Mouse (Mus musculus) limb, embryonic 11.5 days (tissue): ENCODE measurements around the gene Preb. TPM values are rescaled to one million over a fixed set of nuclear protein-coding genes. Genes with fewer than 3 reads are reported as not detected.
A peak's percentile ranks its signal among the peaks of the same experiment; 100 is the strongest.

Source experiments
- ATAC-seq: fragments of 200-750 bp; cut with Nextera tagmentation; 2 replicates; pipeline ENCODE4 v1.8.0; 2017; ENCODE audit warnings: low read depth; ENCODE audit not compliant: insufficient number of reproducible peaks, low FRiP score, low TSS enrichment
- DNase-seq: peaks from one replicate; pipeline ENCODE4 v3.0.0-alpha.2; 2015; ENCODE audit warnings: low spot score
- H3K27ac ChIP-seq: fragments of 300-500 bp; sonication (generic); replicated peaks from 2 replicates; pipeline ENCODE4 v1.5.1; 2014; ENCODE audit warnings: low read depth, mild to moderate bottlenecking, low read length
- H3K27me3 ChIP-seq: fragments of 300-500 bp; sonication (generic); 2 replicates; pipeline ENCODE4 v1.6.1; 2014; ENCODE audit warnings: mild to moderate bottlenecking, low read length, mixed read lengths; ENCODE audit not compliant: control insufficient read depth, insufficient read depth
- H3K36me3 ChIP-seq: fragments of 300-500 bp; sonication (generic); 2 replicates; pipeline ENCODE4 v1.6.1; 2014; ENCODE audit warnings: mild to moderate bottlenecking, low read length, moderate library complexity, mixed read lengths; ENCODE audit not compliant: control insufficient read depth, insufficient read depth
- H3K4me1 ChIP-seq: fragments of 300-500 bp; sonication (generic); 2 replicates; pipeline ENCODE4 v1.6.1; 2014; ENCODE audit warnings: low read length, mixed read lengths; ENCODE audit not compliant: control insufficient read depth, insufficient read depth
- H3K4me2 ChIP-seq: fragments of 300-500 bp; sonication (generic); 2 replicates; pipeline ENCODE4 v1.6.1; 2014; ENCODE audit warnings: low read depth, mild to moderate bottlenecking, moderate library complexity; ENCODE audit not compliant: severe bottlenecking
- H3K4me3 ChIP-seq: fragments of 300-500 bp; sonication (generic); 2 replicates; pipeline ENCODE4 v1.5.1; 2014; ENCODE audit warnings: low read depth, low read length
- H3K9ac ChIP-seq: fragments of 300-500 bp; sonication (generic); 2 replicates; pipeline ENCODE4 v1.6.1; 2014; ENCODE audit warnings: mild to moderate bottlenecking, low read length
- H3K9me3 ChIP-seq: fragments of 300-500 bp; sonication (generic); 2 replicates; pipeline ENCODE4 v1.6.1; 2016; ENCODE audit warnings: low read length; ENCODE audit not compliant: control insufficient read depth
- WGBS: fragments of 180-500 bp; shearing (Covaris S2); extraction: QIAGEN DNeasy Blood & Tissue Kit; methylation state at CpG from one replicate; pipeline ENCODE4 v1.1.7; 2014; 5-methylcytosine and 5-hydroxymethylcytosine counted together
- polyA plus RNA-seq: library from polyadenylated mRNA; unstranded; fragments of >200 nt; fragmentation: Nextera tagmentation; extraction: Ambion mirVana; gene quantifications from 2 replicates; pipeline ENCODE4 v1.2.1, GENCODE M21; 2014

The Preb gene
- polyA plus RNA-seq, 1 experiment from 2014 or later = 96.5 TPM

DNA sequence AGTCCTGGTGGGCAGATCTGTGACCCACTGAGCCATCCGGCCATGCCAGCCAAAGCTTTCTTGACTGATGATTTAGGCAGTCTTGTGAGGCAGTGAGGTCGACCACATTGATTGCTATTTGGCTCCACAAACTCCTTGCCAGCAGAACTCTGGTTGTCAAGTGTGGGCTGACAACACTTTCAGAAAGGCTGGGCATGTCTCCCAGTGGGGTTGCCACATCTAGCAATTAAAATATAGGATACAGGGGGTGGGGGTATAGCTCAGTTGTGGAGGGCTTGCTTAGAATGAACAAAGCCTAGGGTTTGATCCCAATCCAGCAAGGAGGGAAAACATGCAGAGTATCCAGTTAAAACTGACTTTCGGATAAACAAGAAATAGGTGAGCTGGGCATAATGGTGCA is 33.9 kb upstream of the Preb start:
- Histone ChIP-seq H3K27me3 (no peaks in the 10 kb centered on the region), H3K36me3 (no peaks in the 10 kb centered on the region), H3K9ac (no peak overlapping the region), H3K4me3 (no peak overlapping the region), H3K4me2 (no peak overlapping the region), H3K27ac (no peak overlapping the region), H3K4me1 (no peaks in the 10 kb centered on the region), H3K9me3 (no peaks in the 10 kb centered on the region)
- no peak for DNase-seq
- ATAC-seq = no peak
- 73% methylated on average over 3 of the region's 3 CpGs for WGBS

DNA sequence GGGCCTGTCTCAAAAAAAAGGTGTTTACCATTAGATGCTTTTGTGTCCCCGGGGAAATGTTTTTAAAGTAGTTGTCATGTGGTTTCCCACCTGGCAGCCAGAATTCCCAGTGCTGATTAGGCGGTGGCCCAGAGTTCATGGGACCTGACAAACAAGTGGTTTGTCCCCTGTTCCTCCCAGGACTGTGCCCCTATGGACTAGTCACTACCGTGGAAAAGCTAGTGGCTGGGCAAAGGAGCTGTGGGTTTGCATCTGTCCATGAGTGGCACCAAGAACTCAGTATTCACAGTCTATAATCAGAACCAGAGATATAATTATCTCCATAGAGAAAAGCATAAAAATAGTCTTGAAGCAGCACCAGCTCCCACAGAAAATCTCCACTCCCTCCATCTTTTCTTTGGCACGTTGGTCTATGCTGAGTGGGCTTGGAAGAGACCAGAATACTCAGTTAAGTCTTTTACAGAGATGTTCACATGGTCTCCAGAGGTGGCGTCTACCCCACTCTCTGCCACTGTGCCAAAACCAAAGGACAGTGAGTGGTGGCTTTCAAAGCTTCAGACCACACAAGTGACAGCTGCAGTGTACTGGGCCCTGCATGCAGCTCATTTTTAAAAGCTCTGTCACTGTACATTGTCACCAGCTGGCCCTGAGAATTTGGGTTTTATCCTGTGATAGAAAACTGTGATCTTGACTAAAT is 33.0 kb upstream of the Preb start:
- H3K4me1 ChIP-seq = no peaks in the 10 kb centered on the region
- no peak overlapping the region for H3K27ac ChIP-seq
- H3K9ac ChIP-seq = no peak overlapping the region
- no peaks in the 10 kb centered on the region for H3K36me3 ChIP-seq
- ATAC-seq = no peak
- no peak overlapping the region for H3K4me2 ChIP-seq
- H3K27me3 ChIP-seq = no peaks in the 10 kb centered on the region
- WGBS = 75% methylated on average over 5 of the region's 5 CpGs
- no peak overlapping the region for H3K4me3 ChIP-seq
- DNase-seq = no peak
- no peaks in the 10 kb centered on the region for H3K9me3 ChIP-seq

GRCm38 (mm10) chr5:30982357-30982756 is 22.2 kb upstream of the Preb start:
- Histone ChIP-seq H3K27me3 (no peaks in the 10 kb centered on the region), H3K4me1 (no peaks in the 10 kb centered on the region), H3K4me3 (no peak overlapping the region), H3K36me3 (no peaks in the 10 kb centered on the region), H3K27ac (no peak overlapping the region), H3K9me3 (no peaks in the 10 kb centered on the region), H3K4me2 (no peak overlapping the region), H3K9ac (no peak overlapping the region)
- WGBS = 27% methylated on average over 2 of the region's 2 CpGs
- DNase-seq (peak; percentile 26), ATAC-seq (no peak)

DNA sequence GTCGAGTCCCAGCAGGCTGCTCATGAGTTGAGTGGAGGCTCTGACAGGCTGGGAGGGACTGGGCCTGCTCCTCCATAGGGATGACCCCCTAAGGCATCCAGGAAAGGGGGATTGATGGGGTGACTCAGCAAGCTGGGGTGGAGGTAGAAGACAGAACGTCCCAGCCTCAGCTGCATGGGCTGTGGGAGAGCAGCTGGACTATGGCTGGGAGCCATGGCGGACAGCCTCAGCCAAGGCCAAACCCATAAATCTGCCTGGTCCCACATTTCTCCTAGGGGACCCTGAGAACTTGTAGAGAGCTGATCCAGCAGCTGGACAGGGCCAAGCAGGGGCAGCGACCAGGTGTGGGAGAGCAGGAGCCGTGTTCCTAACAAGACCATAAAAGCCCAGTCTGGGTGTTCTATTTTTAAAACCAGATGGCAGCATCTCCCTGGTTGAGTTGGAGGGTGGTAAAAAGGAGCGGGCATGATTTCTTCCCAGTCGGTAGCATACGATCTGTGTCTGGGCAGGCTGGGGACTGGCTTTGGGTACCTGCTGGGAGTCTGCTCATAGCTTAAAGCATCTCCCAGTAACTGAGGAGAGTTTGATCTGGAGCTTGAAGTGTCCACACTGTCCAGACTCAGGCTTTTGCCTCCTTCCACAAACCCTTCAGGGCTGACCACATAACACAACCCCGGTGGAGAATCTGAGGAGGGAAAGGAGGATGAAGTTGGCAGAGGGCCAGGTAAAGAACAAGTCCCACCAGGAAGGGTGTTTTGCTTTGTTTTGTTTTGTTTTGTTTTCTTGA is 14.9 kb upstream of the Preb start:
- DNase-seq = peak; percentile 35
- ATAC-seq = no peak
- H3K27me3 ChIP-seq = no peaks in the 10 kb centered on the region
- H3K4me1 ChIP-seq = peaks cover 5% of the 10 kb centered on the region; the same call in 1 of the 2 replicates
- H3K9me3 ChIP-seq = no peaks in the 10 kb centered on the region
- H3K9ac ChIP-seq = no peak overlapping the region
- no peak overlapping the region for H3K4me2 ChIP-seq
- no peak overlapping the region for H3K4me3 ChIP-seq
- H3K36me3 ChIP-seq = no peaks in the 10 kb centered on the region
- peak overlapping the region; percentile 12; the same call in 1 of the 2 replicates for H3K27ac ChIP-seq
- 48% methylated on average over 9 of the region's 9 CpGs for WGBS

DNA sequence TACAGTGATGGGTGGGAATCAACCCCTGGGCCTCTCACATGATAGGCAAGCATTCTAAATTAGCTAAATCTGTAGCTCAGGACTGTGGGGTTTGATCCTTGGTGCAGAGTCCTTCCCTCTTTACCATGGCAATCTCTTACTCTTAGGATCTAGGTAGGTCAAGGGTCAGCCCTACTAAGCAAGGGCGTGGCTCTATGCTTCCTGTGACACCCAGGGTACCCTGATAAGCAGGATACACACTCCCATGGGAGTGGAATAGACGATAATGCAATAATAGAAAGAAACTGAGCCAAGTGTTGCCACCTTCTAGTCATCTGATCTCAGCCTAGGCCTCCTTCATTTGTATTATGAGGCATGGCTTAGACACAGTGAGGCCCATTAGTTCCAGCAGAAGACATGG is 9.3 kb upstream of the Preb start:
- 77% methylated on average over 2 of the region's 2 CpGs for WGBS
- Histone ChIP-seq H3K4me3 (no peak overlapping the region), H3K36me3 (no peaks in the 10 kb centered on the region), H3K4me2 (no peak overlapping the region), H3K9ac (no peak overlapping the region), H3K27me3 (no peaks in the 10 kb centered on the region), H3K9me3 (no peaks in the 10 kb centered on the region), H3K4me1 (no peaks in the 10 kb centered on the region), H3K27ac (no peak overlapping the region)
- DNase-seq (no peak), ATAC-seq (no peak)

- no peaks in the 10 kb centered on the region for H3K9me3 ChIP-seq
- no peak for ATAC-seq
Observed at GRCm38 (mm10) chr5:30968416-30968815, 8.3 kb upstream of the Preb start, which contains the start of gene Tcf23. Gene Tcf23 (plus strand): TSS chr5:30968662.

DNA sequence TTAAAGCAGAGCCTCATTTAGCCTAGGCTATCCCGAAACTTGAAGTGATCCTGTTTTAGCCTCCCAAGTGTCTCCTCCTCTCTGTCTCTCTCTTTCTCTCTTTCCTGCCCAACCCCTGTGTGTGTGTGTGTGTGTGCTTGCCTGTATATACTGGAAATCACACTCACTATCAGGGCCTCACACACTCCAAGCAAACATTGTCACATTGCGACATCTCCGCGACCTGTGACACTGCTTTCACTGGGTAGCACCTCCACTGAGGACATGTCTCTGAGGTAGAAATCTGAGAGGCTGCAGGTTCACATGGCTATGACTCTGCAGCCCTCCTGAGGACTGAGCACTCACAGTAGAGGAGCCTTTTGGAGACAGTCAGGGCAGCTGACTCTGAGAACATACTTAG is 6.0 kb upstream of the Preb start:
- no peak overlapping the region for H3K4me2 ChIP-seq
- no peaks in the 10 kb centered on the region for H3K9me3 ChIP-seq
- no peaks in the 10 kb centered on the region for H3K4me1 ChIP-seq
- no peak overlapping the region for H3K9ac ChIP-seq
- H3K27ac ChIP-seq = no peak overlapping the region
- no peaks in the 10 kb centered on the region for H3K27me3 ChIP-seq
- no peak for ATAC-seq
- no peaks in the 10 kb centered on the region for H3K36me3 ChIP-seq
- 90% methylated on average over 4 of the region's 4 CpGs for WGBS
- H3K4me3 ChIP-seq = no peak overlapping the region
- DNase-seq = no peak

More at GRCm38 (mm10) chr5:30968416-30968815, 8.3 kb upstream of the Preb start, which contains the start of gene Tcf23:
- H3K36me3 ChIP-seq = no peaks in the 10 kb centered on the region
- H3K9ac ChIP-seq = no peak within 1 kb of the TSS
- no peak within 1 kb of the TSS for H3K4me2 ChIP-seq
- DNase-seq = no peak
- WGBS = 71% methylated on average over 8 of the region's 8 CpGs
- no peaks in the 10 kb centered on the region for H3K4me1 ChIP-seq
- no peak within 1 kb of the TSS for H3K27ac ChIP-seq
- no peaks in the 10 kb centered on the region for H3K27me3 ChIP-seq
- no peak within 1 kb of the TSS for H3K4me3 ChIP-seq

DNA sequence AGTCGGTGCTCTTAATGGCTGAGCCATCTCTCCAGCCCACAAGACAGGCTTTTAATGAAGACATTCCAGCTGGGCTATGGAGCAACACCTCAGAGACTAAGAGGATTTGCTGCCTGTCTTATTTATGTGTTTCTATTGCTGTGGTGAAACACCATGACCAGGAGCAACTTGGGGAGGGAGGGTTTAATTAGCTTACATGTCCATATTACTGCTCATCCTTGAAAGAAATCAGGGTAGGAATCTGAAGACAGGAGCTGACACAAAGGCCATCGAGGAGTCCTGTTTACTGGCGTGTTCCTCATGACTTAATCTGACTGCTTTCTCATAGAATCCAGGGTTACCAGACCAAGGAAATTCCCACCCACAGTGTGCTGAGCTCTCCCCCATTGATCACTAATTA is 3.8 kb upstream of the Preb start:
- no peak for ATAC-seq
- DNase-seq = no peak
- Histone ChIP-seq H3K4me3 (no peak overlapping the region), H3K36me3 (no peaks in the 10 kb centered on the region), H3K9ac (no peak overlapping the region), H3K27me3 (no peaks in the 10 kb centered on the region), H3K27ac (no peak overlapping the region), H3K4me2 (no peak overlapping the region), H3K4me1 (peaks cover 5% of the 10 kb centered on the region), H3K9me3 (no peaks in the 10 kb centered on the region)
- WGBS = 71% methylated on average over 3 of the region's 3 CpGs
